Mouse (Mus musculus): ENCODE measurements around the gene Sorcs2. TPM values are rescaled to one million over a fixed set of nuclear protein-coding genes. Genes with fewer than 3 reads are reported as not detected.

Sorcs2 gene
- polyA plus RNA-seq, 1 experiment from 2014 or later = 14.8 TPM

DNA sequence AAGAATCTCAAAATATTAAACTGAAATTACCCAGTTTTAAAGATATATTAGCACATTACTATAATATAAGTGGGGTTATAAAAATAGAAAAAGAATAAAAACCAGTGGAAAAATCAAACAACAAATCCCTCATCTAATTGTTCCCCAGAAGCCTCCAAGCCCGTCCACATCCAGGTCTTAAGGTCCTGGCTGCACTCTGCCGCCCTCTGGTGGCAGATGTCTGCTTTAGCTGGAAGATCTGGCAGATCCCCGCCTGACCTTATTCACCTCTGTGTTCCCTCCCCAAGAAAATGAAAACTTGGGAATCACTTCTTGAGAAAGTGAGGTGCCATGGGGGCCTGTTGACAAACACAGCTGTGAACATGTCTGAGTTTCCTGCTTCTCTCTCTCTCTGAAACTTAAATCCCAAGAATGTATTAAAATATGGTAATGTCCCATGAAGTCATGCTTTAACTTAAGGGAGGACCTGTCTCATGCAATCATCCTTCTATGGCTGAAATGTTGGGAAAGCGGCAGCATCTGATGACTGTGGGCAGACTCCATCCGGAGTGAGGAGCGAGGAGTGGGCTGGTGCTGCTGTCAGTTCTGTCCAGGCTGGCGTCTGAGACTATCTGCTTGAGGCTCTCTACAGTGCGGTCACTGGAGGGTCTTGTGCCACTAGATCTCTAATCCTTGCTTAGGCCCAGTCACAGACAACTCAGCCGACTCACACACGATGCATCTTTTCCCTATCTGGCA is 425.9 kb downstream of the Sorcs2 start:
- H3K36me3 ChIP-seq = peaks cover 63% of the 10 kb centered on the region

GRCm38 (mm10) chr5:35970380-35971105 is 427.4 kb downstream of the Sorcs2 start:
- H3K9ac ChIP-seq = no peak overlapping the region
- peak overlapping the region; percentile 11; the same call in 1 of the 2 replicates for H3K27ac ChIP-seq
- H3K36me3 ChIP-seq = peaks cover 64% of the 10 kb centered on the region
- no peaks in the 10 kb centered on the region for H3K9me3 ChIP-seq
- no peak for ATAC-seq (ENCODE audit: insufficient number of reproducible peaks, insufficient read depth, low FRiP score, low TSS enrichment, low read depth)
- 54% methylated on average over 12 of the region's 12 CpGs for WGBS
- no peak overlapping the region for H3K4me2 ChIP-seq
- H3K4me1 ChIP-seq = peaks cover 29% of the 10 kb centered on the region
- H3K27me3 ChIP-seq = no peaks in the 10 kb centered on the region
- H3K4me3 ChIP-seq = no peak overlapping the region

More for the DNA sequence above, 425.9 kb downstream of the Sorcs2 start:
- H3K27ac ChIP-seq = peak overlapping the region; percentile 1; the same call in 1 of the 2 replicates
- no peaks in the 10 kb centered on the region for H3K9me3 ChIP-seq
- H3K27me3 ChIP-seq = no peaks in the 10 kb centered on the region
- H3K4me2 ChIP-seq = no peak overlapping the region
- H3K4me3 ChIP-seq = no peak overlapping the region
- ATAC-seq (ENCODE audit: insufficient number of reproducible peaks, insufficient read depth, low FRiP score, low TSS enrichment, low read depth) = no peak
- H3K9ac ChIP-seq = 0 out of 2 replicates have a peak overlapping the region, but pooled peaks have one; percentile 36
- 46% methylated on average over 10 of the region's 10 CpGs for WGBS
- H3K4me1 ChIP-seq = peaks cover 29% of the 10 kb centered on the region

DNA sequence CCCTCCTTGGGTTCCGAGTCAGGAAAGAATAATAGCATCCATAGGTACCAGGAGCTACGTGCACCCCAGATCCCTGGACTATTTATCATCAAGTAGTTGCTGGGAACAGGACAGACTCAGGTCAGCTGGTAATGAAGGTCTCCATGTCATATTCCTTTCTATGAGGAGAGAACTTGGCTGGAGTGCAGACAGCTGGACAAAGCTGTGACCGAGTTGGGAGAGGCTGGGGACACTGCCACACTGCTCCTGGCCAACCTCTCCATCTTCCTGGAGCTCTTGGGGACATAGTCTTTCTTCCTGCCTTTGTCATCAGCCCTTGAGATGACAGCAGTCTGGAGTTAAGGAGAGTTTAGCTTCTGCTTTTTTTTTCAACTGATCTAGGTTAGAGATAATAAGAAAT is 428.1 kb downstream of the Sorcs2 start:
- H3K9ac ChIP-seq = no peak overlapping the region
- ATAC-seq (ENCODE audit: insufficient number of reproducible peaks, insufficient read depth, low FRiP score, low TSS enrichment, low read depth) = no peak
- H3K4me2 ChIP-seq = no peak overlapping the region
- H3K27me3 ChIP-seq = no peaks in the 10 kb centered on the region
- no peaks in the 10 kb centered on the region for H3K9me3 ChIP-seq
- H3K4me1 ChIP-seq = peaks cover 29% of the 10 kb centered on the region
- 85% methylated on average over 3 of the region's 3 CpGs for WGBS
- H3K27ac ChIP-seq = no peak overlapping the region
- H3K4me3 ChIP-seq = no peak overlapping the region
- peaks cover 71% of the 10 kb centered on the region for H3K36me3 ChIP-seq

Small RNAs within 50 kb of the gene (microRNA-seq; reads per million reads assigned to microRNA genes)
- 27.2 reads per million, percentile 37 among the genes with 10 or more reads in this experiment for gene Mir7689

Other genes with a start within 250 kb of the Sorcs2 start
- 1.4 and 2.3 TPM in 2 replicates for gene Psapl1, start 194.1 kb downstream of the Sorcs2 start, polyA plus RNA-seq (2015; fragmentation: Nextera tagmentation; extraction: Ambion mirVana)
- gene Grpel1, start 66.9 kb upstream of the Sorcs2 start, polyA plus RNA-seq (2015; fragmentation: Nextera tagmentation; extraction: Ambion mirVana) = 46.1 and 47.8 TPM in 2 replicates
- gene Tada2b, start 86.1 kb upstream of the Sorcs2 start, polyA plus RNA-seq (2015; fragmentation: Nextera tagmentation; extraction: Ambion mirVana) = 2.1 TPM in 2 replicates
- gene Ccdc96, start 86.4 kb upstream of the Sorcs2 start, polyA plus RNA-seq (2015; fragmentation: Nextera tagmentation; extraction: Ambion mirVana) = 0.40 and 0.49 TPM in 2 replicates
- gene Tbc1d14, start 195.1 kb upstream of the Sorcs2 start, polyA plus RNA-seq (2015; fragmentation: Nextera tagmentation; extraction: Ambion mirVana) = 43.2 and 45.4 TPM in 2 replicates

Data from embryonic facial prominence, embryonic 13.5 days (tissue).